Mouse (Mus musculus) monocyte, adult 2 months (primary cell): Measurements from ENCODE around the gene Gkap1.
A peak's percentile ranks its signal among the peaks of the same experiment; 100 is the strongest.

Source experiments
- DNase-seq, 2 experiments: peaks; one replicate each; pipeline ENCODE4 v3.0.0; 2022; ENCODE audit warnings: low spot score in 2 of 2, low read depth in 1 of 2

Gene Gkap1

DNA sequence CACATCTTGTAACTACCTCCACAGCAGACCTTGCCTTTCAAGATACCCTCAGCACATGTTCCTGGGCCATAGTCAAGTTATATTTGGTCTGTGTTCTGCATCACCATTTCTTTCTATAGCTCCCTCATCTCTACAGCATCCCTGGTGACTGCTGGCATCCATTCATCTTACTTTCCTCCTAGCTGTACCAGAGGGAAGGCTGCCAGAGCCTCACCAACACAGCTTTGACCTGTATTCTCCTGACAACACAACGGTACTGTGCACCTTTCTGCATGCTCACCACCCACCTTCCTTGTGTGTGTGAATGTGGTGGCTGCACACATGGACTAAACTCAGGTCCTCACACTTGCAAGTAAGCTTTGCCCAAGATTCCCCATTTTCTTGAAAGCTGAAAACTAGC is 72.6 kb downstream of the Gkap1 start:
- no peak for DNase-seq

DNA sequence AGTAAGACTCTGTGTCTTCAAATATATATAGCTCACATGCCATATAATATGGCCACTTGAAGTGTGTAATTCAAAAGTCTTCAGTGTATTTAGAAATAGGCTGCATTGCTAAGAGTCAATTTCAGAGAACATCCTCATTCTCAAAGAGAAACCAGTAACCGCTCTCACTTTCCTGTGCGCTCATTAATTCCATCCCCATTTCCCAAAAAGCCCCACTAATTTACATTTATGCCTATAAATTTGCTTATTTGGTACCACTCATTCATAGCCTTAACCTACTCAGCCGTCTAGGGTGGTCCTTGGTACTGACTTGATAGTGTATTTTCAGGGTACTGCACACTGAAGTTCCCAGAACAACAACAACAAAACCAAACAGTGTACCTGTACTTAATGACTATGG is 73.6 kb downstream of the Gkap1 start:
- no peak for DNase-seq

DNA sequence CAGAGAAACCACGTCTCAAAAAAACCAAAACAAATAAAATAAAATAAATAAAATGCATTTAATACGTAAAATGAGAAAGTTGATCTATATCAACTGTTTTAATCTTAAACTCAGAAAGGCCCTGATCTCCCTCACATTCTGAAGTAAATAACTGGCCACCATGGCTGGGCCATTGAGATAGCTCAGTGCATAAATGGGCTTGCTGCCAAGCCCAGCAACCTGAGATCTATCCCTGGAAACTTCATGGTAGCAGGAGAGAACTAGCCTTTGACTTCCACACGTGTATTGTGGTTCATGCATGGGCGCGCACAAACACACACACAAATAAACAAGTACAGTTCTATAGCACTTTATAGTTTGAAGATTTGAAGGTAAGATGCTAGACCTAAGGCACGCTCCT is 74.2 kb downstream of the Gkap1 start:
- DNase-seq, result no peak

DNA sequence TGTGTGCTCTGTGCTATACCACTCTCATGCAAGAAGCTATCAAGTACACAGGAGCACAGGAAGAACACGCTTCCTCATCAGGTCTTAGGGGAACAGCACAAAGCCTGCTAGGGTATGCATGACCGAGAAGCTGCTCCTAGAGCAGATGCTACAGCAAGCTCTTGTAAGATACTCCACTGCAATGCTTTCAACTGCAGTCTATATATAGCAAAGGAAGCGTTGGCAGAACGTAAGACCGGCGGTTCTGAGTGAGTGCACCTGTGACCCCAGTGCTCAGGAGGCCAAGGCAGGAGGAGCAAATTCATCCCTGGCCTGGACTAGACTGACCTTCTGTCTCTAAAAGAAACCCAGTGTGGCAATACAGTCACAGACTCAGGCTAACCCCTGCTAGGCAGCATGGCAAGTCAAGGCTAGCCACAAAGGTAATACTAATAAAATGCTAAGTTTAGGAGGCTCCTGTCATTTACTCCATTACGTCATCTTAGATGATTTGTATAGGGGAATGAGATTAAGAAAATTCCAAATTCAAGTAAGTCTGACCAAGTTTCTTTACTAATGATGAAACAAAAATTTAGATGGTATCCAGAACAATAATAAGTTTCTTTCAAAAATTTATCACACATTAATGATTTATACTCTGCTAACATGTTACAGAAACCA is 77.4 kb downstream of the Gkap1 start:
- no peak for DNase-seq

DNA sequence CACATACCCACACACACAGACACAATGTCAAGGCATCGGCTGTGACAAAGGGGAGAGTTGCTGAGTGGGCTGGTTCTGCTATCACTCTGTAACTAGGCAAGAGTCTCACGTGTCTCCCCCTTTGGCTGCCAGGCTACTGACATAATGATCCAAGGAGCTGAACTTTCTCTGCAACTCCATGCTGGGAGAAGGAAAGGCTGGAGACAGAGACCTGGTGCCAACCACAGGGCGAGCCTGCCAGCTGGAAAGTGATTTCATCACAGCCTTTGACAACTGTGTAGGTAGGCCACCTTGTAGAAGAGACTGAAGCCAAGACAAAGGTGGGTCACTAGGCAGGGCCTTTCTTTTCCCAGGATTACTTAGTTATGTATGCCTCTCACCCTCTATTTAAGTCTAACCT is 78.3 kb downstream of the Gkap1 start:
- DNase-seq, result no peak

DNA sequence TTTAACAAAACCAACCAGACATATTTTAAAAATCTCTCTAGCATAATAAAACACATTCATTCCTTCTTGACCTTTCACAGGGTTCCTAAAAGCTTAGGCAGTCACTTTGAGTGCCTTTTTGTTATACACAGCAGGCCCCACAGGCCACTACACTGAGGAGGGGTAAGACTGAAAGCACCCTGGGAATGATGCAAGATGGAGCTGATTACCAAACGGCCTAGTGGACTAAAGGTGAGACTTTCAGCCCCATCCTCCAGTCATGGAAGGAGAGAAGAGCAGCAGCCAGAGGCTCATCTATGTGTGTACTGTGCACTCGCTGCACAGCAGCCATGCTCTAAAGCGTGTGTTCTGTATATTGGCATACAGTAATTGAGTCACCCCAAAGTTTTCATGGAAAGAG is 80.6 kb downstream of the Gkap1 start:
- DNase-seq, result no peak

DNA sequence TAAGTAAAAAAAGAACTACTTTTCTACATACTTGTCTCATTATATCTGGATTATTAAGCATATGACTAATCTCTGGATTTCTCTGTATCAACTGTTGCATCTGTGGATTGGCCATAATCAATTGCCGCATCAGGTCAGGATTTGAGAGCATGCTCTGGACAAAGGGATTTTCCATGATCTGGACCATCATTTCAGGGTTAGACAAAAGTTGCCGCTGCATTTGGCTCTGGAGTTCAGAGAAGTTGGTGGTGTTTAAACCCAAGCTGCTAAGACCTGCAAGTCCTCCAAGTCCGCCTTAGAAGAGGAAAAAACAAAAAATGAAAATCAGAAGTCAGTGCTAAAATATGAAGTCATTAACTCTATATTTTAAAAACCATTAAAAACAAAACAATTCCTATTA is 82.3 kb downstream of the Gkap1 start:
- DNase-seq, result no peak

DNA sequence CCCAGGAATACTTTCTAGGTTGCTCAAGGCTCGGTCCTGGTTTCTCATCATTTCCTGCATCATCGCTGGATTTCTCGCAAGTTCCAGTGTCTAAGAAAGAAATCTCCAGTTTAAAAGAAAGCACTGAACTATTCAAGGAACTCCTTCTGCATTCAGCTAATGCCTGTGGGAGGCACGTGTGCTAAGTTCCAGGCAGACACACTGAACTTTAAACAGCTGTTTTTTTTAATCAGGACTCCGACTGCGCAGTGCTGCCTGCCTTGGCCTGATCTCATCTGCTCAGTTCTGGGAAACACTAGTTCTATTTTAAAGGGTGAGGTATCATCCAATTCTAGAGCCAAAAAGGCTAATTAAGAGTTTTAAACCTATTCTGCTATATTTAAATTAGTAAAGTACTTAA is 83.4 kb downstream of the Gkap1 start:
- no peak for DNase-seq

DNA sequence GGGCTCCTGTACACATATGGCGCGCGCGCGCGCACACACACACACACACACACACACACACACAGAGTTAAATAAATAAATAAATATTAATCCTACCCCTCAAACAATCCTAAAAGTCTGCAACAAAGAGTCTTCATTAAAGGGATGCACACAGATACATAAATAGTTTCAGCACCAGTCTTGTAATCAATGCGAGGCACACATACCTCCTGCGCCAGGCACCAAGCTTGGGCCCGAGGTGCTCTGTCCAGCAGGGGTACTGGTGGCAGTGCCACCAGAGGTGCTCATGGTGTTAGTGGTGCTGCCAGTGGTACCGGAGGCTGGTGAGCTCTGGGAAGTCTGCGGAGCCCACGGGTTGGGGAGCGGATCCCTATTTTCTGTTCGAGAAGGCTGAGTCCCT is 84.0 kb downstream of the Gkap1 start:
- no peak for DNase-seq

DNA sequence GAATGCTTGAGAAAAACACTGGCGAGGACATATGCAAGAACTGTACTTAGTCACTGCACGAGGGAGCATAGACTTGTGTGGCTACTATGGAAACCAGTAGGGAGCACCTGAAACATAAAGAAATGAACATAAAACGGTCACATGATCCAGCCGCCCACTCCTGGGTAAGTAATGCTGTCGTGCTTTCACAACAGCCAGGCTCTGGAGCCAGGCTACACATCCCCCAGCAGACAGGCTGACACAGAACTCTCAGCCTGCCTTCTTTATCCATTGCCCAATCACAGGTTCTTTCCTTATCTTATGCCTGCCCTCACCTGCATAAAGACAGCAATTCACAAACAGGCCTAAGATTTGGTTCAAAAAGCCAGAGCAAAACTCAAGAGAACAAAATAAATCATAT is 86.0 kb downstream of the Gkap1 start:
- DNase-seq, result no peak

DNA sequence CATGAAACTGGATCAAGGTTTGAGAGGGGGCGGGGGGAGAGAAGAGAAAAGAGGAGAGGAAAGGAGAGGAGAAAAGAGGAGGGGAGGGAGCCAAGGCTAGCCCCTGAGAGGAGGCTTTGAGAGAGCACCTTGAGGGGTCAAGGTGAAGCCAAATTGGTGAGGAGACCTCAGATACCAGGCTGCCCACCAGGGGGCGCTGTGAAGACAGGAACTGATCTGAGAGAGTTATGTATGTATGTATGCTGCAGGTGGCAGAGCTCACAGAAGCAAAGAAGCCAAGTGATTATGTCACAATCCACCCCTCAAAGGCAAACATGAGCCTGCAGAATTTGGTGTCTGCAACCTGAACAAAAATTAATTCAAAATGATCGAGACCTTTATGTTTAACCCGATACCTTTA is 87.1 kb downstream of the Gkap1 start:
- peak; percentile 57 to 78 for DNase-seq

DNA sequence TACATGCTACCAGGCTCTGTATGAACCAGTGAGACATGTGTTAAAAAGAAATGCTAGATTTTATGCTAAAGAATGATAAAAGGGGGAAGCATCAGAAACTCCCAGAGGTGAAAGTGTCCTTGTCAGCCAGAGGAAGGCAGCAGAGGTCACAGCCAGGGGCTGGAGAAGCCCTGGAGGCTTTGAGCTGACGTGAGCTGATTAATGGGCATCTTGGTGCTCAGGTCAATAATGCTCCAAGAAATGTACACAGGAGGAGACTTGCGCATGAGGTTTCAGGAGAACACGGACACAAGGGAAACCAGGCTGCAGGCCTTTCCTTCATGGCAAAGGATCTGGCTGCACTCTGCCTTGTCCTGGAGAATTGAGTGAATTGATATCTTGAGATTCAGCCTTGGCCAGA is 87.7 kb downstream of the Gkap1 start:
- no peak for DNase-seq

DNA sequence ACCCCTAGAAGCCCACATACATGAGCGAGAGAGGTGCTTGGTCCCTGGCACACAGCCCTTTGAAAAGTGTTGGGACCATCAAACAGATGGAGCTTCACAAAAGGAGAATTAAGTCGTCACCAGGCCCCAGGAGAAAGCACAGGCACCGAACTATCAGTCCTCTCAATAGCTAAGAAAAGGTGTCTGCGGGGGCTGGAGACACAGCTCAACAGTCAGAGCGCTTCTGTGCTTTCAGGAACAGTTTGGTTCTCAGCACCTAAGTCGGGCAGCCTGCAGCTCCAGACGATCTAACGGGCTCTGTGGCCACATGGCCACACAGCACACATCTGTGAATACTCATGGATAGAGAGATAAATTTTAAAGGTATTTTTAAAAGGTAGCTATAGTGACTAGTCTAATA is 89.2 kb downstream of the Gkap1 start:
- DNase-seq, result no peak

DNA sequence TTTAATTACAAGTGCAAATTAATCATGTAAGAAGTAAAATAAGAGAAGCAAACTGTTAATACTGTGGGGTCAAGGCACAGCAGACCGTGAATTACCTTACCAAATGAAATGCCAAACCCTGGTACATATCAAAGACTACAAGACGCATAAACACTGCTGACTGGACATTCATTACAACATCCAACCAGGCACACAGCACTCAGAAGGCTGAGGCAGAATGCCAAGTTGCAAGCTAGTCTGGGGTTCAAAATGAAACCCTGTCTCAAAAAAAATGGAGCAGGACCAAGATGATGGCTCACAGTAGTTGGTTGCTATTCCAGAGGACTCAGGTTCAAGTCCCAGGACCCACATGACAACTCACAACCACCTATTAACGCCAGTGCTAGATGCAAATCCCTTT is 91.4 kb downstream of the Gkap1 start:
- no peak for DNase-seq
